Mouse (Mus musculus): ENCODE results near the gene Lrfn3.

DNA sequence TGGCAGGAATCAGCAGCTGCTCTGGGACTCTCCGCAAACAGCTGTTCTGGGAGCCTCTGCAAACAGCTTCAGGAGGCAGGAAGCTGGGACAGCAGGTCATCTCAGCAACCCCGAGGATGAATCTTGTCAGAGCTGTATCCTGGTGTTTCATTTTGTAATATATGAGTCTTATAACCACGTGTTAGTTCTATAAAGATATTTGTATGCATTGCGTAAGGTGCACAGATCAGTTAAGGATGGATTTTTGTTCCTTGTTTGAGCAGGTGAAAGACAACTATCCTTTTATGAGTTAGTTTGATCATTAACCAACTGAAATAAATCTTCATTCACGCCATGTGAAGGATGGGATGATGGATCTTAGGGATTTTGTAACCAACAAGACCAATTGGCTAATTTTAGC, 17.5 kb upstream of the Lrfn3 start:
- TF ChIP-seq CTCF (IDR thresholded peaks at IDR 0.05; ENCODE audit: extremely low read depth, insufficient read depth, low read length): no peak
- no peak for TF ChIP-seq POLR2A (IDR thresholded peaks at IDR 0.05; ENCODE audit: extremely low read depth, insufficient read depth, low read length)
